Mouse (Mus musculus) MEL (cell line): ENCODE measurements around the gene Samhd1.

Experiments
- CTCF ChIP-seq, 3 experiments: IDR thresholded peaks in 2 of 3; conservative IDR thresholded peaks in 1 of 3; 2 replicates each; pipeline ENCODE4 v1.5.1; 2011 to 2012; ENCODE audit warnings: low read length in 3 of 3, low read depth in 2 of 3, mild to moderate bottlenecking in 2 of 3, improper control_type of control experiment in 1 of 3, inconsistent platforms in 1 of 3, mixed read lengths in 1 of 3, moderate library complexity in 1 of 3; ENCODE audit not compliant: control insufficient read depth in 1 of 3, insufficient read depth in 1 of 3, poor library complexity in 1 of 3, severe bottlenecking in 1 of 3
- EP300 ChIP-seq, 2 experiments: IDR thresholded peaks; 2 replicates each; pipeline ENCODE4 v1.6.1; 2011; ENCODE audit warnings: improper control_type of control experiment in 2 of 2, low read length in 2 of 2, low read depth in 1 of 2, mild to moderate bottlenecking in 1 of 2
- GATA1 ChIP-seq: IDR thresholded peaks from 2 replicates; pipeline ENCODE4 v1.6.1; 2011; ENCODE audit warnings: low read depth, low read length, improper control_type of control experiment
- MAZ ChIP-seq: IDR thresholded peaks from 2 replicates; pipeline ENCODE4 v1.6.1; 2012; ENCODE audit warnings: low read depth, mild to moderate bottlenecking, inconsistent platforms, low read length, improper control_type of control experiment
- MEF2A ChIP-seq: IDR thresholded peaks from 2 replicates; pipeline ENCODE4 v1.6.1; 2014; ENCODE audit warnings: low read depth, mild to moderate bottlenecking, inconsistent platforms, low read length, improper control_type of control experiment; ENCODE audit not compliant: poor library complexity, insufficient replicate concordance, severe bottlenecking; ENCODE audit errors: extremely low read depth
- MXI1 ChIP-seq: IDR thresholded peaks from 2 replicates; pipeline ENCODE4 v1.6.1; 2011; ENCODE audit warnings: mild to moderate bottlenecking, low read depth, low read length, improper control_type of control experiment
- POLR2A ChIP-seq, 2 experiments: IDR thresholded peaks; 2 replicates each; pipeline ENCODE4 v1.6.1; 2011 to 2012; ENCODE audit warnings: low read length in 2 of 2, mild to moderate bottlenecking in 2 of 2, control low read depth in 1 of 2, improper control_type of control experiment in 1 of 2, low read depth in 1 of 2, moderate library complexity in 1 of 2; ENCODE audit not compliant: control insufficient read depth in 1 of 2, insufficient read depth in 1 of 2, poor library complexity in 1 of 2
- POLR2AphosphoS2 ChIP-seq: IDR thresholded peaks from 2 replicates; pipeline ENCODE4 v1.6.1; 2011; ENCODE audit warnings: low read length, improper control_type of control experiment
- POLR2AphosphoS5 ChIP-seq: IDR thresholded peaks from 2 replicates; pipeline ENCODE4 v1.6.1; 2012; ENCODE audit warnings: low read depth, borderline replicate concordance, mild to moderate bottlenecking, inconsistent platforms, low read length, moderate library complexity, mixed read lengths
- SIN3A ChIP-seq: IDR thresholded peaks from 2 replicates; pipeline ENCODE4 v1.6.1; 2012; ENCODE audit warnings: low read length, improper control_type of control experiment, inconsistent platforms
- USF1 ChIP-seq: IDR thresholded peaks from 2 replicates; pipeline ENCODE4 v1.6.1; 2014; ENCODE audit warnings: low read depth, mild to moderate bottlenecking, inconsistent platforms, low read length, improper control_type of control experiment, moderate library complexity

- no peak for TF ChIP-seq SIN3A
- no peak for TF ChIP-seq USF1
- no peak for TF ChIP-seq MXI1
- no peak for TF ChIP-seq POLR2A (IDR thresholded peaks at IDR 0.05; ENCODE audit: control insufficient read depth in 1 of 2, insufficient read depth in 1 of 2, low read depth in 1 of 2, low read length in 2 of 2, poor library complexity in 1 of 2)
- TF ChIP-seq GATA1 = no peak
- no peak for TF ChIP-seq CTCF (IDR thresholded peaks at IDR 0.05 in 2 of 3, conservative IDR thresholded peaks at IDR 0.05 in 1 of 3; ENCODE audit: control insufficient read depth in 1 of 3, insufficient read depth in 1 of 3, low read depth in 2 of 3, low read length in 3 of 3, poor library complexity in 1 of 3, severe bottlenecking in 1 of 3)
- TF ChIP-seq POLR2AphosphoS5 = no peak
- TF ChIP-seq MAZ = no peak
- no peak for TF ChIP-seq EP300 (IDR thresholded peaks at IDR 0.05; ENCODE audit: low read depth in 1 of 2, low read length in 2 of 2)
- no peak for TF ChIP-seq POLR2AphosphoS2
- no peak for TF ChIP-seq MEF2A
Measured at GRCm38 (mm10) chr2:157081331-157081730, 53.7 kb downstream of the Samhd1 start.
